Mouse (Mus musculus) spleen, adult 2 months (tissue): ENCODE data around the gene Retreg1.

Experiments used
- CTCF ChIP-seq: fragments of 200-500 bp; IDR thresholded peaks from 2 replicates; pipeline ENCODE4 v1.5.1; 2011; ENCODE audit warnings: mild to moderate bottlenecking, inconsistent platforms; ENCODE audit not compliant: insufficient read depth, insufficient read length, insufficient replicate concordance; ENCODE audit errors: extremely low read depth
- POLR2A ChIP-seq: fragments of 200-500 bp; IDR thresholded peaks from 2 replicates; pipeline ENCODE4 v1.6.1; 2011; ENCODE audit warnings: low read depth, low read length, inconsistent platforms

GRCm38 (mm10) chr15:25880192-25880591, 37.2 kb downstream of the Retreg1 start:
- TF ChIP-seq POLR2A, result no peak
- TF ChIP-seq CTCF, result no peak
